Mouse (Mus musculus): ENCODE data around the gene Actr6.
"Not testable (repeated sequence)": the region's sequence is repeated elsewhere in the genome, so short reads cannot be mapped to it uniquely, and the experiment has no call there.

Actr6 gene

GRCm38 (mm10) chr10:89737887-89738286 is 5.8 kb upstream of the Actr6 start:
- DNase-seq, result no peak

GRCm38 (mm10) chr10:89737092-89737491 is 5.0 kb upstream of the Actr6 start:
- no peak for DNase-seq

- no peak for DNase-seq
These were observed 754 bp downstream of the Actr6 start for GRCm38 (mm10) chr10:89731341-89731740.

DNA sequence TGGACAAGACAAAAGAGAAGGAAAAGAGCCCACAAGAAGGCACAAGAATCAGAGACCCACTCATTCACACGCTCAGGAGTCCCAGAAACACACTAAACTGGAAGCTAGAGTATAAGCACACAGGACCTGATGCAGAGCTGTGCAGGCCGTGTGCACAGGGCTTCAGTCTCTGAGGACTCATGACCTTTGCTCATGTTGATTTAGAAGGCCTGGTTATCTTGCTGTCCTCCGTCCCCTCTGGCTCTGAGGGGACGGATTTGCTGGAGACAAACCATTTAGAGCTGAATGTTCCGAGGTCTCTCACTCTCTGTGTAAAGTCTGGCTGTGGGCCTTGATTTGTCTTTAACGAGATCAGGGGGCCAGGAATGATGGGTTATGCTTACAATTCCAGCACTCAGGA is 1.7 kb downstream of the Actr6 start:
- no peak for DNase-seq

DNA sequence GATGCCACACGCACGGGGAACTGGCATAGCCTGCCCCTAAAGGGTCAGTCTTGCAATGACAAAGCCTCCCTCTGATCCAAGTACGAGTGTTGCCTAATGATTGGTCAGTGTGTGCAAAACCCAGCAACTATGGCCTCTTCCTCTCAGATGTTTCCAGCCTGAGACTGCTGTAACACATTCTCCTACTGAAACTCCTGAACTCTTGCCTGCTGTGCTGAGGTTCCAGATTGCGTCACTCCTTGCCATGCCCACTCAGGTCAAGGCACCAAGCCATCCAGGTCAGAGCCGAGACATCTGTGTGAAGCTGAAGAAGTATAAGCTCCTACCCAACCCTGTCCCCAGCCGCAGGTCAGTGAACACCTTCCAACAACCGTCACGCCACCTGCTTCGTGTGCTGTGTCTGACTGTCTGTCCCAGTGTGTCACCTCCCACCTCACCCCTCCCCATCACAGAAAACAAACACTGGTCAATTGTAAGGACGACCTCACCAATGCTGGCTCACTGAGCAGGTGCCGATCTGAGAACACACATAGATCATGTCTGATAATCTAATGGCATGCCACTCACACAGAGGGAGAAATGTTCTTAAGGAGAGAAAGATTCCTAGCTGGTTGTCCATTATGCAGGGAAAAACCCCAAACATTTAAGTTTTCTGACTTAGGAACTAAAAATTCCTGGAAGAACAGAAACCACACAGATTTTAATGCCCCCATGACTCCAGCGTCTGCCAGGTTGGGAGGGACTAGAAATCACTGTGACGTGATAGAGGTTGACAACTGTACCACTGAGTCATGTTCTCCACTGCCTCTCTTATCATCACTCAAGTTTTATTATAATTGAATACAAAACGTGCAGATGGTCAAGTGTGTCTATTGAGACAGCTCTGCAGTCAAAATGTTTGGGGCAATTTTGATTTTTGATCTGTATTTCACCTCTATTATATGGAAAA is 9.6 kb downstream of the Actr6 start:
- peak; percentile 58 to 69 for DNase-seq

DNA sequence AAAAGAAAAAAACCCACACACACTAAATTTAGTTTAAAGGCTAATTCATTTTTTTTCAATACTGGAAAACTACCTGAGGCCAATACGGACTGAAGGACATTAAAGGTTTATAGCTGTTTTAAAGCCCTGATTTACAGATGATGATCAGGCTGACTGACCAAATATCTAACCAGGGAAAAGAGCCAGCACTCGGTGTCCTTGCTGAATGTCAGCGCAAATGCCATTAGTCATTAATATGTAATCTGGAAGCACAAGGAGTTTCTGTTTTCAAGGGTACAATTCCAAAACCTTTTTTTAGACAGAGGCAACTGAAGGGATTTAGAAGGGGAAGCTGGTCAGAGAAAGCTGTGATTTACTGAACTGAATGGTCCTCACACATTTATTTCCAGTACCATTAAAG is 11.3 kb downstream of the Actr6 start:
- peak; percentile 83 to 85 for DNase-seq

GRCm38 (mm10) chr10:89720252-89720651 is 11.8 kb downstream of the Actr6 start:
- DNase-seq, result peak in 1 of 2 experiments; percentile 25

- DNase-seq, result no peak
These were observed 17.2 kb downstream of the Actr6 start for GRCm38 (mm10) chr10:89714910-89715309.

DNA sequence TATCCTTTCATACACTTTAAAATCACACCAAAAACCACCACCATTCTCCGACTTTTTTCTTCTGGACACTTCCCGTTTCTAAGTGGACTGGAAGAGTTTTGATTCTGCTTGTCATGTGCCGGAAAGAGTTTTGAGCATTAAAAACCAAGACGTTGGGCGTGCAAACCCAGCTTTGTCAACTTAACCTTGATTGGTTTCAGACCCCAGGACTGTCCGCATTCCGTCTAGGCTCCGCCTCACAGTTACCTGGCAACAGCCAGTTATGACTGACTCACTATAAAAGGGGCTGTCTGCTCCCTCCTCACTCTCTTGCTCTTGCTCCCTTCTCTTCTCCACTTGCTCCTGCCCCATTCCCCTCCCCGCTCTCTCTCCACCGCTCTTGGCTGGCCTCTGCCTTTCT is 23.4 kb downstream of the Actr6 start:
- no peak for DNase-seq

- no peak for DNase-seq
These were observed 24.7 kb downstream of the Actr6 start for GRCm38 (mm10) chr10:89707397-89707796.

DNA sequence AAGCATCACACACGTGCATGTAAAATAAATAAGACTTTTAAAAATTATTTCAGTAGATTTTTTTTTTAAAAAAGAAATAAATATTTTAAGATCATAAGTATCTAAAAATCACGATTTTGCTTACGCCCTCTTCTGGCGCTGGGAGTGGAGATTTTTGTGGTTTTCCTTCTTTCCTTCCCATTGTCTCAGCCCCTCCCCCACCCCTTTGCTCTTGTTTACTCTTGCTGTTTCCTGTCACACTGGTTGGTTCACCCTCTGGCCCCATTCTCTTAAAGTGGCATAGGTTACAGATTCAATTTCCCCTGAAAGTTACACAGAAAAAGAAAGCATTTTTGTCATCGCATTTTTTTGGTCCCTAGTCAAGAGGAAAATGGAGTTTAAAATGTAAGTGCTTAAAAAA is 29.1 kb downstream of the Actr6 start:
- no peak for DNase-seq

- no peak for DNase-seq
These were observed 34.1 kb downstream of the Actr6 start for GRCm38 (mm10) chr10:89697956-89698355.

DNA sequence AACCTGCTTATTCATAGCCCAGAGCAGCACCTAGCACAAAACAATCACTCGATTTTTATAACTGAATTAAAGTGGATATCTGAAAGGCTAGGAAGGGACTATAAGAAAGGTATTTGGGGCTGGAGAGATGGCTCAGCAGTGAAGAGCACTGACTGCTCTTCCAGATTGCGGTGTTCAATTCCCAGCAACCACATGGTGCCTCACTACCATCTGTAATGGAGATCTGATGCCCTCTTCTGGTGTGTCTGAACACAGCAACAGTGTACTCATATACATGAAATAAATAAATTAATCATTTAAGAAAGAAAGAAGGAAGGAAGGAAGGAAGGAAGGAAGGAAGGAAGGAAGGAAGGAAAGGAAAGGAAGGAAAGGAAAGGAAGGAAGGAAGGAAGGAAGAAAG is 35.8 kb downstream of the Actr6 start:
- DNase-seq, result not testable (repeated sequence)

DNA sequence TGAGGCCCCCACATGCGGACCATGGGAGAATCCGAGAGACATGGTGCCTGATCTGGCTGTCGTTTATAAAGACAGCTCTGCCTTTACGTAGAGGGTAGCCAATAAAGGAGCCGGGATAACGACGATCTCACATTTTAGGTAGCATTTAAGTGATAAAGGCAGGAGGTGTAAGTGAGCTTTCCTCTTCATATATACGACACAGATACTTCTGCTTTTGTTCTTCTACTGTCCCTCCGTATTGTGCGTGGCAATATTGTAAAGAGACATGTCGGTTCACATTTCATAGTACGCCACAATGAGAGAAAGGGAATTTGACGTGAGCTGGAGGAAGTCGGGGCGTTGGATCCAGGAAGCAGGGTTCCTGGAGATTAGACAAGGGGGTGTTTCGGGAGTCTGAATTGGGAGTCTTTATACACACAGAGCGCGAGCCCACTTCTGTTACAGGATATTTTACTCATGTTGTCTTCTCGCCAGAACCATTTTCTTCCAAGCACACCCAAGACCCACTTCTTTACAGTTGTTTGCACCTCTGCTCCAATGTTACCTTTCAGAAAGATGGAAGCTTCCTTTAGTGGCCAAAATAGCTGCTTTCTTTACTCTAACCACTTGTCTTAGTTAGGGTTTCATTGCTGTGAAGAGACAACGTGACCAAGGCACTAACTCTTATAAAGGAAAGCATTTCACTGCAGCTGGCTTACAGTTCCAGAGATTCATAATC is 36.7 kb downstream of the Actr6 start:
- DNase-seq, result no peak

- no peak for DNase-seq
These were observed 42.1 kb downstream of the Actr6 start for GRCm38 (mm10) chr10:89690021-89690420.

DNA sequence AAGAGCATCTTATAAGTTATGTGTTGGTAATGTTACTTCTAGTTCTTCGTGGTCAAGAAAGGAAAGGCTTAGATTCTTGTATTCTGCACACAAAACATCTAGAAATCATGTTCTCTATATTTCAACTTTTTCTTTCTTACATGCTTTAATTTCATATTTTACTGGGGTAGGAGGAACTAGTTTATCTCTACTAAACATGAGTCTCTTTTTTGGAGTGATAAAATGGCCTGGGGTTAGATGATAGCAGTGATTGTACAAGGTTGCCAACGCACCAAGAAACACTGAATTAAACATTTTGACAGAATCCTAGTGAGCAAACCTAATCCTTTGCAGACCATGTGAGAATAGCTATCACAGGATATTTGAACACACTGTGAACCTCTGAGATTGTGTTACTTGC is 44.6 kb downstream of the Actr6 start:
- no peak for DNase-seq

GRCm38 (mm10) chr10:89686139-89686808 is 45.8 kb downstream of the Actr6 start, which contains the start of gene Scyl2:
Gene Scyl2 (minus strand): TSS chr10:89686285.
- DNase-seq, result peak; percentile 95 to 96

GRCm38 (mm10) chr10:89685391-89686138 is 46.5 kb downstream of the Actr6 start:
- DNase-seq, result peak; percentile 14 to 16

DNA sequence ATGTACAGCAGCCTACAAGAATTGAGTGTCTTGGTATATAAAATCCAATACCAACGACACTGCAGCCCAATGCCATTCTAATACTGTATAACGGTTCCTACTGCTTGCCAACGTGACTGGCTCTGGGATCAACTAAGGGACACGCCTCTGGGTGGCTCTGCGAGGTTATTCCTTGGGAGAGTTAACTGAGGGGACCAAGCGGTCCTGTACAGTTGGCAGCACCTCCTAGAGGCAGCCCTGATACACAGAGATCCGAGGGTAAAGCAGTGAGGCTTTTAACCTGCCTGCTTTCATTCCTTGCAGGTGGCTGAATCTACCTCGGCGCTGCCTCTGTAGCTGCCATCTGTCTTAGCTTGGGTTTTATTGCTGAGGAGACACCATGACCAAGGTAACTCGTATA is 49.1 kb downstream of the Actr6 start:
- DNase-seq, result no peak

DNA sequence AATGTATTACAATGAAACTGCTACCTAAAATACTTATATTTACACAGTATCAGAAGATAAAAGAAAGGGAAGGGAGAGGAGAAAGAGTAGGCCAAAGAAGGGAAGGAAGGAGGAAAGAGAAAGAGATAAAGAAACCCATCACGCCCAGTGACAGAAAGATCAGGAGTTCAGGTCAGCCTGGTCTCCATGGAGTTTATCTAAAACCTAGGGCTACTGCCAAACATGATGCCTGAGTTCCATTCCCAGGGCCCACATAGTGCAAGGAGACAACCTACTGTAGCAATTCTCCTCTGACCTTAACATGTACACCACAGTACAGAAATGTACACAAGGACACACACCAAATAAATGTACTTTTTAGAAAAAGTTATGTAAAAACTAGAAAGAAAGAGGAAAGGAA is 49.9 kb downstream of the Actr6 start:
- no peak for DNase-seq

GRCm38 (mm10) chr10:89681706-89682105 is 50.4 kb downstream of the Actr6 start:
- no peak for DNase-seq

DNA sequence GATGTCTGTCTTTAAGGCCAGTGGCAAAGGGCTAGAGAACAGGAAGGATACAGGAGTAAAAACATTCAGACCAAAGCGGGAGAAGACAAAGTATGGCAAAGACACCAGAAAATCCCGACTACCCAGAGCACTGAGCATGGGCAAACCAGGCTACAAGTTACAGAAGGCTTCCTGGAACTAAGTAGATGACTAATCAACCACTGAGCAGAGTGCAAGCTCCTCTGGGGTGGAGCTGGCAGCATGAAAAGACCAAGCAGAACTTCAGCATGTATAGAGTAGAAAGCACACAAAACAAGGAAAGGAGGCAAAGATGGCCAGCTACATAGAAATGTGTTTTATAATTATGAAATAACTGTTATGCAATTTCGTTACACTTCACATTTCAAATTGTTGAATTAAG is 51.6 kb downstream of the Actr6 start:
- DNase-seq, result no peak

- no peak for DNase-seq
These were observed 52.6 kb downstream of the Actr6 start for GRCm38 (mm10) chr10:89679448-89679847.
